Mouse (Mus musculus) liver, adult 2 months (tissue): Measurements from ENCODE around the gene Hmcn2. TPM values are rescaled to one million over a fixed set of nuclear protein-coding genes. Genes with fewer than 3 reads are reported as not detected.
A peak's percentile ranks its signal among the peaks of the same experiment; 100 is the strongest.

Source experiments
- DNase-seq: peaks from one replicate; pipeline ENCODE4 v3.0.0-alpha.2; 2011; ENCODE audit warnings: low read depth, low spot score; ENCODE audit errors: extremely low read depth
- H3K27ac ChIP-seq: fragments of 200-500 bp; replicated peaks from 2 replicates; pipeline ENCODE4 v1.5.1; 2012; ENCODE audit warnings: low read depth, mild to moderate bottlenecking, control low read depth, inconsistent platforms, low read length; ENCODE audit not compliant: insufficient read depth
- H3K27me3 ChIP-seq: fragments of 200-500 bp; 2 replicates; pipeline ENCODE4 v1.6.1; 2012; ENCODE audit warnings: mild to moderate bottlenecking, moderate library complexity, low read length, inconsistent platforms; ENCODE audit not compliant: control insufficient read depth, insufficient read depth
- H3K36me3 ChIP-seq: fragments of 200-500 bp; 2 replicates; pipeline ENCODE4 v1.6.1; 2012; ENCODE audit warnings: low read length, inconsistent platforms; ENCODE audit not compliant: control insufficient read depth, insufficient read depth
- H3K4me1 ChIP-seq: fragments of 200-500 bp; 2 replicates; pipeline ENCODE4 v1.6.1; 2011; ENCODE audit warnings: low read length; ENCODE audit not compliant: control insufficient read depth, insufficient read depth
- H3K4me3 ChIP-seq: fragments of 200-500 bp; 2 replicates; pipeline ENCODE4 v1.5.1; 2011; ENCODE audit warnings: low read depth, mild to moderate bottlenecking, control low read depth, low read length, moderate library complexity; ENCODE audit not compliant: insufficient read depth
- H3K79me2 ChIP-seq: fragments of 200-500 bp; 2 replicates; pipeline ENCODE4 v1.6.1; 2012; ENCODE audit warnings: inconsistent platforms, mild to moderate bottlenecking, low read length, moderate library complexity; ENCODE audit not compliant: control insufficient read depth, insufficient read depth
- H3K9ac ChIP-seq: fragments of 200-500 bp; 2 replicates; pipeline ENCODE4 v1.6.1; 2012; ENCODE audit warnings: low read depth, mild to moderate bottlenecking, control low read depth, inconsistent platforms, low read length
- CTCF ChIP-seq: fragments of 200-500 bp; IDR thresholded peaks from 2 replicates; pipeline ENCODE4 v1.5.1; 2011; ENCODE audit warnings: low read depth, low read length, control low read depth
- POLR2A ChIP-seq: fragments of 200-500 bp; IDR thresholded peaks from 2 replicates; pipeline ENCODE4 v1.6.1; 2011; ENCODE audit warnings: low read length, control low read depth; ENCODE audit not compliant: insufficient read depth; ENCODE audit errors: extremely low read depth
- WGBS: fragments of 180-500 bp; shearing (Covaris S2); methylation state at CpG from one replicate; pipeline ENCODE4 v1.1.7; 2018; 5-methylcytosine and 5-hydroxymethylcytosine counted together
- polyA plus RNA-seq: library from polyadenylated mRNA; depleted of rRNA; stranded (reverse); fragments of >200 nt; gene quantifications from 2 replicates; pipeline ENCODE4 v1.2.3, GENCODE M21; 2012
- total RNA-seq: library from RNA; depleted of rRNA; stranded (reverse); fragments of >200 nt; gene quantifications from 2 replicates; pipeline ENCODE4 v1.2.3, GENCODE M21; 2014

Hmcn2 gene
- total and polyA plus RNA-seq, 2 experiments = 0.46 to 1.8 TPM

GRCm38 (mm10) chr2:31467457-31467856 lies 153.2 kb downstream of the Hmcn2 start:
- Histone ChIP-seq H3K27ac (no peak overlapping the region), H3K4me1 (peaks cover 25% of the 10 kb centered on the region), H3K4me3 (no peak overlapping the region), H3K9ac (no peak overlapping the region), H3K27me3 (no peaks in the 10 kb centered on the region), H3K36me3 (no peaks in the 10 kb centered on the region), H3K79me2 (peaks cover 10% of the 10 kb centered on the region; the same call in 1 of the 2 replicates)
- whole genome bisulfite sequencing = 93% methylated on average over 1 of the region's 1 CpGs
- no peak for TF ChIP-seq CTCF
- TF ChIP-seq POLR2A = no peak
- no peak for DNase-seq

DNA sequence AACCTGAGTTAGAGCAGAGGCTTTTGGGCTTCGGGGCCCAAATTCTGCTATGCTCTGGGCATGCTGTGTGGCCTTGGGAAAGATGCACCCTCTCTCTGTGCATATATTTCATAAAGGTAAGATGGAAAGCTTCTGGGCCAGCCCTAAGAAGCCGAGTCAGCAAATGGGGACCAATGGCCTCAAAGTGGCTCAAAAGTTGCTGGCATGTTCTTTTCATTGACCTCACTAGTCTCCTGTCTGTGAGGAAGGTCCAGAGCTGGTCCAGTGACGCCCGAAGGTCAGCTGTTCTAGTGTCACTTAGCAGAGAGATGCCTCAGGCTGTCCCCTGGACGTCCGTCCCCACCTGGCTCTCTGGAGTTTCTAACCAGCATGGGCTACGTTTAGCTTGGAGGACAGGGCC lies 154.6 kb downstream of the Hmcn2 start:
- TF ChIP-seq POLR2A (no peak), CTCF (no peak)
- DNase-seq = peak; percentile 81
- H3K4me1 ChIP-seq = peaks cover 24% of the 10 kb centered on the region
- peaks cover 12% of the 10 kb centered on the region; the same call in 1 of the 2 replicates for H3K36me3 ChIP-seq
- peak overlapping the region; percentile 22 for H3K9ac ChIP-seq
- WGBS = 35% methylated on average over 7 of the region's 7 CpGs
- no peaks in the 10 kb centered on the region for H3K27me3 ChIP-seq
- H3K27ac ChIP-seq = peak overlapping the region; percentile 75
- H3K4me3 ChIP-seq = no peak overlapping the region
- H3K79me2 ChIP-seq = peaks cover 14% of the 10 kb centered on the region; the same call in 1 of the 2 replicates

DNA sequence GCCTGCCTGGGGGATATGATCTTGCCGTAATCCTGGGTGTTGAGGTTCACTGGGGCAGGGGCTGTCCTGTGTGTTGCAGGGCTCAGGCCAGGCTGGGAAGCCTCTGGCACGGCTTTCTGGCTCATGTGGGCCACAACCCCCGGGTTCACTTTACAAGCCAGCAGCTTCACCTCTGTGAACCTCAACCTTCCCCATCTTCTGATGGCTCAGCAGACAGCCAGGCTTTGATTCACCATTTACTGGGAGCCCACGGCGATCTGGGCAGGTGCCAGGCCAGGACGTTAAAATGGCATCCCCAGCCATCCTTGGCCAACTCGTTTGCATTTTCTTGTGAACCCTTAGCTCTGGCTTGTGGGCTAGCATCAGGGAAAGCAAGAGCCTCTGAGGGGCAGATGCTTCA lies 155.3 kb downstream of the Hmcn2 start:
- H3K79me2 ChIP-seq = peaks cover 14% of the 10 kb centered on the region; the same call in 1 of the 2 replicates
- H3K27ac ChIP-seq = peak overlapping the region; percentile 75
- peaks cover 17% of the 10 kb centered on the region; the same call in 1 of the 2 replicates for H3K36me3 ChIP-seq
- 18% methylated on average over 7 of the region's 7 CpGs for WGBS
- H3K4me3 ChIP-seq = peak overlapping the region; percentile 17; the same call in 1 of the 2 replicates
- no peaks in the 10 kb centered on the region for H3K27me3 ChIP-seq
- no peak for TF ChIP-seq CTCF
- no peak for TF ChIP-seq POLR2A
- peak overlapping the region; percentile 22 for H3K9ac ChIP-seq
- peaks cover 21% of the 10 kb centered on the region for H3K4me1 ChIP-seq
- DNase-seq = peak; percentile 82

DNA sequence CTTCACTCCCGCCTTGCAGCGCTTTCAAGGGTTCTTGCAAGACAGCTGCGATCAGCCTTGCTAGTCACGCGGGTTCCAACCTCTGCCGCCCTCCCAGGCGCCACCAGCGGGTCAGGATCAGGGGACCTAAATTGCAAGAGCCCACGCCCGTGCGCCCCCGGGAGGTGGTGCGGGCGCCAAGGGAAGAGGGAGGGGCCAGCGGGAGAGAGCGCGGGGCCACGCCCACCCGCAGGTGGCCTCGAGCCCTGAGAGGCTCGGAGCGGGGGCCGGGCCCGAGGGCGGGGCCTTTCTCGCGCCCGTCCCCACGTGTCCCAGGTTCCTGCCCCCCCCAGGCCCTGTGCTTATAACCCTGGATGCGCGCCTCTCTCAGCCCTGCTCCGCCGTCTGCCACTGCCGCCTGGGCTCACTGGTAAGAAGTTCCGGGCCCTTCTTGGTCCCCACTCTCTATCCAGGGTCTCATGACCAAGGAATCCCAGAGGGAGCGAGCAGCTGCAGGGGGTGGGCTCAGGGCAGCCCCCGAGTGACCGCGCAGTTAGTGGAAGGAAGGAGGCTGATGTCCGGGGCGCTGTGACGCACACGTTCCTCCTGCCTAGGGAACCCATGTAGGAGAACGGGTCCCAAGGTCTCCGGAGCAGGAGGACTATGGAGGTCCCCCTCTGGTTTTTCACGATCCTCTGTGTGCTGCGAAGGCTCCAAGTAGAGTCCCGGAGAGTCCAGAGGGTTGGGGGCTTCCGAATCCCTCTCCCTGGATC lies 155.9 kb downstream of the Hmcn2 start, which contains the start of gene Ass1:
Gene Ass1, plus strand, starts transcription at position 277 of the 752 bp plus-strand sequence.
- Histone ChIP-seq H3K9ac (peak within 1 kb of the TSS; percentile 87), H3K4me3 (peak within 1 kb of the TSS; percentile 76), H3K36me3 (peaks cover 22% of the 10 kb centered on the region), H3K4me1 (peaks cover 20% of the 10 kb centered on the region; the same call in 1 of the 2 replicates), H3K27ac (peak within 1 kb of the TSS; percentile 92), H3K27me3 (no peaks in the 10 kb centered on the region), H3K79me2 (peaks cover 14% of the 10 kb centered on the region; the same call in 1 of the 2 replicates)
- TF ChIP-seq CTCF (no peak), POLR2A (peak; percentile 99)
- under 1% methylated on average over 46 of the region's 49 CpGs for WGBS
- DNase-seq = peak; percentile 88

DNA sequence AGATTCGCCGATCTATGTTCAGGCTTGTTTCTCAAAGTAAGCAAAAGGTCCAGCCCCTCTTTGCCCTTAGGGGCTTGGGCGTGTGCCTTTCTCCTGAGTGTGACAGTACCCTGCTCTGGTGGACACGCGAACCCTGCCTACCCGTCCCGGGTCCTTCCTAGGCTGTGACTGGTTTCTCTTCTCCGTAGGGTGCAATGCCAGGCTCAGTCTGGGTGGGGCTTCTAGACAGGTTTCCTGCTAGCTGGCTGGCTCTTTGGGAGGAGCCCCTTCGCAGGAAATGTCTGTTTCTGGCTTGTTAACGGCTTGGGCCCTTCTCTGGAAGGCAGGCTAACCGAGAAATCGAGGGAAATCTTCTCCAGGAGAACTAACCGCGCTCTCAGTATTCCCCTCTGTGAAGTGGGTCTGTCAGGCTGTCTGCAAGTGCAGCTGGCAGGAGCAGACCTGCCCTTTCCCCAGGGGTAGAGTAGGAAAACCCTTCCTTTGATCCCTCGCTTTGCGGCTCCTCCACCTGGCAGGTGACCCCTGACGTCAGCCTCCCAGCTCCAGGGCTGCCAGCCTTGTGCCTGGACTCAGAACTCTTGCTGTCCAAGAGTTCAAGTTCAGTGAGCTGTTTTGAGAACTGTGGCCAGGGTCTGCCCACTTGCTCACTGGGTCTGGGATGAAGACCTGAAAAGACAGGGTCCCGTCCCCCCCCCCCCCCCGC lies 156.6 kb downstream of the Hmcn2 start:
- peak; percentile 72 for DNase-seq
- Histone ChIP-seq H3K27me3 (no peaks in the 10 kb centered on the region), H3K4me1 (peaks cover 21% of the 10 kb centered on the region; the same call in 1 of the 2 replicates), H3K4me3 (peak overlapping the region; percentile 76), H3K9ac (peak overlapping the region; percentile 87), H3K36me3 (peaks cover 29% of the 10 kb centered on the region), H3K79me2 (peaks cover 14% of the 10 kb centered on the region; the same call in 1 of the 2 replicates), H3K27ac (peak overlapping the region; percentile 92)
- TF ChIP-seq POLR2A = peak; percentile 15; the same call in 1 of the 2 replicates
- no peak for TF ChIP-seq CTCF
- WGBS = 5% methylated on average over 18 of the region's 19 CpGs
